Mouse (Mus musculus) ES-E14 (cell line): Measurements from ENCODE around the gene Fam25c.

Source experiments
- CHD2 ChIP-seq: IDR thresholded peaks from 2 replicates; pipeline ENCODE4 v1.6.1; 2014; ENCODE audit warnings: mild to moderate bottlenecking, low read depth, low read length, inconsistent platforms
- HCFC1 ChIP-seq: IDR thresholded peaks from 2 replicates; pipeline ENCODE4 v1.6.1; 2012; ENCODE audit warnings: low read length, inconsistent platforms, borderline replicate concordance; ENCODE audit not compliant: insufficient read depth
- MAFK ChIP-seq: IDR thresholded peaks from 2 replicates; pipeline ENCODE4 v1.6.1; 2014; ENCODE audit warnings: mild to moderate bottlenecking, low read depth, low read length, inconsistent platforms; ENCODE audit not compliant: insufficient read depth
- ZNF384 ChIP-seq: IDR thresholded peaks from 2 replicates; pipeline ENCODE4 v1.6.1; 2012; ENCODE audit warnings: low read depth, low read length, inconsistent platforms

DNA sequence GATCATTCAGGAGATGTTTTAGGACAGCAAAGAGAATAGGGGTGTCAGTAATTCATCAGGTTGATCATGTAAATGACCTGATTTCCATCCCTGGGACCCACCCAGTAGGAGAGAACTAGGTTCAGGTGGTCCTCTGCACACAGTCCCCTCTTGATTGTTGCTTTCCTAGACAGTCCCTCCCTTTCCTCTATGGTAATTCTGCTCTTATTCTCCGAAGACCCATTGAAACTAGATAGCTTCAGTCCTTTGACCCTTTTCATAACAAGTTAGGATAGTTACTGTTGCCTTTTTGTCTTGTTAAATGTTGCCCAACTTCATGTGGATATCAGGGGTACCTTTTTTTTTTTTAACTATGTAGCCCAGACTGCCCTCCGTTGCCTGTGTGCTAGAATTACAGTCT is 38.9 kb downstream of the Fam25c start:
- TF ChIP-seq HCFC1 = no peak
- no peak for TF ChIP-seq MAFK
- TF ChIP-seq CHD2 = no peak
- peak; percentile 86 for TF ChIP-seq ZNF384
